Mouse (Mus musculus) G1E (cell line): ENCODE results near the gene Hist1h4d. TPM values are rescaled to one million over a fixed set of nuclear protein-coding genes. Genes with fewer than 3 reads are reported as not detected.
A peak's percentile ranks its signal among the peaks of the same experiment; 100 is the strongest.
"Not testable (repeated sequence)": the region's sequence is repeated elsewhere in the genome, so short reads cannot be mapped to it uniquely, and the experiment has no call there.

Experiments
- ATAC-seq: 2 replicates; pipeline ENCODE4 v1.8.0; 2016; ENCODE audit warnings: mild to moderate bottlenecking; ENCODE audit not compliant: insufficient number of reproducible peaks, poor library complexity, low FRiP score, severe bottlenecking; ENCODE audit errors: extremely low read depth
- DNase-seq: peaks from one replicate; pipeline ENCODE4 v3.0.0; 2012; ENCODE audit warnings: low spot score
- H3K27me3 ChIP-seq: 2 replicates; pipeline ENCODE4 v1.6.1; 2012; ENCODE audit warnings: mild to moderate bottlenecking, low read length, inconsistent platforms; ENCODE audit not compliant: insufficient read depth
- H3K36me3 ChIP-seq: replicated peaks from 2 replicates; pipeline ENCODE3; 2012; ENCODE audit warnings: mild to moderate bottlenecking, inconsistent platforms
- H3K4me1 ChIP-seq: 2 replicates; pipeline ENCODE4 v1.6.1; 2012; ENCODE audit warnings: low read depth, low read length, inconsistent platforms, mixed read lengths; ENCODE audit not compliant: insufficient read depth
- H3K4me3 ChIP-seq: 2 replicates; pipeline ENCODE4 v1.5.1; 2012; ENCODE audit warnings: low read depth, mild to moderate bottlenecking, inconsistent platforms, low read length, moderate library complexity, mixed read lengths
- H3K9me3 ChIP-seq: replicated peaks from 2 replicates; pipeline ENCODE4 v1.6.1; 2012; ENCODE audit warnings: inconsistent platforms
- CTCF ChIP-seq: IDR thresholded peaks from 2 replicates; pipeline ENCODE4 v1.5.1; 2012; ENCODE audit warnings: low read depth, low read length, inconsistent platforms, mixed read lengths
- GATA1 ChIP-seq: IDR thresholded peaks from 2 replicates; pipeline ENCODE4 v1.6.1; 2012; ENCODE audit warnings: borderline replicate concordance, low read length, inconsistent platforms, mixed read lengths
- GATA2 ChIP-seq: IDR thresholded peaks from 2 replicates; pipeline ENCODE4 v1.6.1; 2012; ENCODE audit warnings: low read depth, low read length, inconsistent platforms, borderline replicate concordance
- POLR2AphosphoS5 ChIP-seq: IDR thresholded peaks from 2 replicates; pipeline ENCODE4 v1.6.1; 2012; ENCODE audit warnings: low read depth, low read length, inconsistent platforms; ENCODE audit not compliant: insufficient replicate concordance
- TAL1 ChIP-seq: conservative IDR thresholded peaks from 2 replicates; pipeline ENCODE4 v1.6.1; 2012; ENCODE audit warnings: low read depth, low read length, inconsistent platforms, mixed read lengths
- polyA plus RNA-seq: library from polyadenylated mRNA; stranded (reverse); fragments of >175 nt; gene quantifications from 2 replicates; pipeline ENCODE4 v1.2.3, GENCODE M21; 2012
- total RNA-seq, 2 experiments: library from RNA; stranded (forward) in 1 of 2; stranded (reverse) in 1 of 2; fragments of 200-1000 nt in 1 of 2; fragments of >200 nt in 1 of 2; fragmentation: Nextera tagmentation in 1 of 2; gene quantifications; 2 replicates each; pipeline ENCODE4 v1.2.3; 2014 to 2017

The Hist1h4d gene
- total and polyA plus RNA-seq, 3 experiments: 14.6 to 2,252 (median 1,080) TPM

DNA sequence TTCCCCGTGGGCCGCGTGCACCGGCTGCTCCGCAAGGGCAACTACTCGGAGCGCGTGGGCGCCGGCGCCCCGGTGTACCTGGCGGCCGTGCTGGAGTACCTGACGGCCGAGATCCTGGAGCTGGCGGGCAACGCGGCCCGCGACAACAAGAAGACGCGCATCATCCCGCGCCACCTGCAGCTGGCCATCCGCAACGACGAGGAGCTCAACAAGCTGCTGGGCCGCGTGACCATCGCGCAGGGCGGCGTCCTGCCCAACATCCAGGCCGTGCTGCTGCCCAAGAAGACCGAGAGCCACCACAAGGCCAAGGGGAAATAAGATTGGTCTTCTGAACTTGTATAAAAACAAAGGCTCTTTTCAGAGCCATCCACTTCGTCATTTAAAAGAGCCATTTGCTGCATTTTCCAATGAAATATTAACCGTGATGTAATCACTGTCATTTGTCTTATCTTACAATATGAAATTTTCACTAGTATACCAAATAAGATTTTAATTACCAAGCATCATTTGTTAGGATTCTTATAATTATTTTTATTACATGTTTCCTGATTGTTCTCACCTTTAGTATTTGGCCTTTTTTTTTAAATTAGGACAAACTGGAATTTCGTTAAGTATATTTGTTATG is 6.7 kb upstream of the Hist1h4d start:
- ATAC-seq, H3K9me3 ChIP-seq, H3K36me3 ChIP-seq, H3K27me3 ChIP-seq, DNase-seq: not testable (repeated sequence)
- peaks cover 20% of the 10 kb centered on the region for H3K4me1 ChIP-seq
- peak; percentile 82; the same call in 1 of the 2 replicates for TF ChIP-seq POLR2AphosphoS5
- peak overlapping the region; percentile 64; the same call in 1 of the 2 replicates for H3K4me3 ChIP-seq

DNA sequence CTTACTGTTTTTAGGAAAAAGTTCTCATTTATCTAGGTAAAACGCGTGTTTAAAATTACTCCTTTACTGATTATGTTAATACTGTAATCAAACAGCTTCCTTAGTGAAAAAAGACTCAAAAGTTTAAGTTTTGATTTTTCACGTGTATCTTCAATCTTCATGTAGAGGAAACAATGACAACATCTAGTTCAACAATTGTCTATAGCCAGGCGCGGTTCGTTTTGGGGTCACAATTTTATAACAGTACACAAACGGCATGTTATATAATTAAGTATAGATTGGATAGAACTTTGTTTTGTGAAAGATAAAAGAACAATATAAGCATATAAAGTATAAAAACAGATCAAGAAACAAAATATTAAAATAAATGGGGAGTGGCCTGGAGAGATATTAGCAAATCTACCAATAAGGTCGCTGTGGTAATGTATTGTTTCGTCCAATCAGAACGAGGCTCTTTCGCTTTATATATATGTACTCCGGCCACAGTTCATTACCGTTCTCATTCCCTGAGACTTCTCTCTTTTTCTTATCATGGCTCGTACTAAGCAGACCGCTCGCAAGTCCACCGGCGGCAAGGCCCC is 6.0 kb upstream of the Hist1h4d start, which contains the start of gene Hist1h3d:
Gene Hist1h3d (plus strand): TSS at position 493 of the 581 bp plus-strand sequence.
- H3K4me1 ChIP-seq: peaks cover 21% of the 10 kb centered on the region

GRCm38 (mm10) chr13:23575864-23576313 is 5.5 kb upstream of the Hist1h4d start:
- not testable (repeated sequence) for H3K36me3 ChIP-seq, H3K9me3 ChIP-seq, H3K27me3 ChIP-seq, ATAC-seq, DNase-seq
- Histone ChIP-seq H3K4me1 (peaks cover 26% of the 10 kb centered on the region), H3K4me3 (peak overlapping the region; percentile 69)
- peak; percentile 93; the same call in 1 of the 2 replicates for TF ChIP-seq POLR2AphosphoS5

More for the DNA sequence above, 6.0 kb upstream of the Hist1h4d start, which contains the start of gene Hist1h3d:
- TF ChIP-seq TAL1 (no peak), GATA2 (no peak), POLR2AphosphoS5 (no peak; the same call in 1 of the 2 replicates), GATA1 (no peak), CTCF (no peak)
- H3K27me3 ChIP-seq: no peaks in the 10 kb centered on the region
- ATAC-seq (peak; percentile 36; the same call in 1 of the 2 replicates), DNase-seq (peak; percentile 51)
- no peaks in the 10 kb centered on the region for H3K36me3 ChIP-seq
- no peaks in the 10 kb centered on the region for H3K9me3 ChIP-seq
- H3K4me3 ChIP-seq: peak within 1 kb of the TSS; percentile 69

- no peaks in the 10 kb centered on the region for H3K36me3 ChIP-seq
- peak overlapping the region; percentile 69 for H3K4me3 ChIP-seq
- peaks cover 28% of the 10 kb centered on the region for H3K4me1 ChIP-seq
- ATAC-seq (no peak), DNase-seq (no peak)
- TF ChIP-seq GATA1 (no peak), TAL1 (no peak), POLR2AphosphoS5 (peak; percentile 98; the same call in 1 of the 2 replicates), CTCF (no peak)
- H3K27me3 ChIP-seq: no peaks in the 10 kb centered on the region
- no peaks in the 10 kb centered on the region for H3K9me3 ChIP-seq
Observed at GRCm38 (mm10) chr13:23576351-23576881, 5.0 kb upstream of the Hist1h4d start.

DNA sequence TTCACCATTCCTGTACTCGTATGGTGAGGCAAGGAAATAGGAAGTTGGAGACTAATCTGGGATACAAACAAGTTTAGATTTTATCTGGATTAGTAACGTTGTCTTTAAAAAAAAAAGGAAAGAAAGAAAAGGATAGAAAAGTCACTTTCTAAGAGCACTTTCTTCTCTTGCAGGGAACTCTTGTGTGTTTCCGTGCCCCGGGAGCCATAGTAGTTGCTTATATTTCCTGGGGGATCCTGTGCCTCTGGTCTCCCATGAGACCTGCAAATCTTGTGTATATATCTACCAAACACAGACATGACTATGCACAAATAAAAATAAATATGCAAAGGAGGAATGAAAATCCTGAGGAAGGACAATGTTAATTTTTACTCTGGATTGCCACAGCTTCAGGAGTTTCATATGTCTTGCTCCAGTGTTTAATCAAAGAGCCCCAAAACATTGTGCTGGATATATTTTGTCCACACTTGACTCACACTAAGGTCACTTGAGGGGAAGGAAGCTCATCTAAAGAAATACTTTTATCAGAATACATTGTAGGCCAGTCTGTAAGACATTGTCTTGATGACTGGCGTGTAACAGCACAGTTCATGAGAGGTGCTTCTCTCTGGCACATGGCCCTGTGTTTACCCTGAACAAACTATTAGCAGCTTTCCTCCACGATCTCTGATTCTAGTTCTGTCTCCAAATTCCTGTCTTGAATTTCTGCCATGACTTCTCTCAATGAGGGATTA is 4.3 kb upstream of the Hist1h4d start:
- Histone ChIP-seq H3K36me3 (no peaks in the 10 kb centered on the region), H3K4me3 (peak overlapping the region; percentile 69; the same call in 1 of the 2 replicates), H3K9me3 (no peaks in the 10 kb centered on the region), H3K4me1 (peaks cover 34% of the 10 kb centered on the region), H3K27me3 (no peaks in the 10 kb centered on the region)
- ATAC-seq (no peak), DNase-seq (no peak)
- TF ChIP-seq GATA2: no peak
- TF ChIP-seq CTCF: no peak
- no peak for TF ChIP-seq GATA1
- peak; percentile 87; the same call in 1 of the 2 replicates for TF ChIP-seq POLR2AphosphoS5
- TF ChIP-seq TAL1: no peak

DNA sequence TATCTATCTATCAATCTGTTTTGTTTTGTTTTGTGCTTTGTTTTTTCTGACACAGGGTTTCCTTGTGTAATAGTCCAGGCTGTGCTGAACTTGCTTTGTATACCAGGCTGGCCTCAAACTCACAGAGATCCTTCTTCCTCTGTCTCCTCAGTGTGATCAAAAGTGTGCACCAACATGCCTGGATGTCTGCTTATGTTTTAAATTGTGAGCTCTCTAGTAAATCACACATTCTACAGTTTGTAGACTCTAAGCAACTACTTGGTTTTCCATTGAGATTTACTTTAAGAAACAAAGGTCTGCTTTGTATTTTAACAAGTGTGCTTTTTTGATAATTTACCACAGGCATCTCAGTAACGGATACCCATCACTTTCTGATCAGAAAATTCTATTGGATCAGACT is 3.6 kb upstream of the Hist1h4d start:
- no peaks in the 10 kb centered on the region for H3K36me3 ChIP-seq
- H3K9me3 ChIP-seq: no peaks in the 10 kb centered on the region
- ATAC-seq (no peak), DNase-seq (no peak)
- no peak overlapping the region for H3K4me3 ChIP-seq
- no peaks in the 10 kb centered on the region for H3K27me3 ChIP-seq
- H3K4me1 ChIP-seq: peaks cover 39% of the 10 kb centered on the region
- TF ChIP-seq POLR2AphosphoS5: no peak
- no peak for TF ChIP-seq TAL1
- TF ChIP-seq GATA1: no peak
- no peak for TF ChIP-seq GATA2
- no peak for TF ChIP-seq CTCF
